Mouse (Mus musculus) heart, embryonic 11.5 days (tissue): ENCODE results near the gene Ms4a15. TPM values are rescaled to one million over a fixed set of nuclear protein-coding genes. Genes with fewer than 3 reads are reported as not detected.

ENCODE experiments used
- ATAC-seq: fragments of 200-750 bp; cut with Nextera tagmentation; replicated peaks from 2 replicates; pipeline ENCODE4 v1.8.0; 2017; ENCODE audit warnings: moderate library complexity; ENCODE audit not compliant: insufficient number of reproducible peaks, low FRiP score, low TSS enrichment
- H3K27ac ChIP-seq: fragments of 300-500 bp; sonication (generic); 2 replicates; pipeline ENCODE4 v1.5.1; 2014; ENCODE audit warnings: mild to moderate bottlenecking, low read depth, low read length
- H3K27me3 ChIP-seq: fragments of 300-500 bp; sonication (generic); 2 replicates; pipeline ENCODE4 v1.6.1; 2014; ENCODE audit warnings: mild to moderate bottlenecking, low read length, mixed read lengths; ENCODE audit not compliant: control insufficient read depth, insufficient read depth
- H3K36me3 ChIP-seq: fragments of 300-500 bp; sonication (generic); 2 replicates; pipeline ENCODE4 v1.6.1; 2014; ENCODE audit warnings: mild to moderate bottlenecking, low read length, moderate library complexity, mixed read lengths; ENCODE audit not compliant: control insufficient read depth, insufficient read depth
- H3K4me1 ChIP-seq: fragments of 300-500 bp; sonication (generic); 2 replicates; pipeline ENCODE4 v1.6.1; 2014; ENCODE audit warnings: low read length; ENCODE audit not compliant: control insufficient read depth, insufficient read depth
- H3K4me2 ChIP-seq: fragments of 300-500 bp; sonication (generic); 2 replicates; pipeline ENCODE4 v1.6.1; 2014; ENCODE audit warnings: mild to moderate bottlenecking, moderate library complexity
- H3K4me3 ChIP-seq: fragments of 300-500 bp; sonication (generic); 2 replicates; pipeline ENCODE4 v1.5.1; 2014; ENCODE audit warnings: low read depth, low read length
- H3K9ac ChIP-seq: fragments of 300-500 bp; sonication (generic); 2 replicates; pipeline ENCODE4 v1.6.1; 2014; ENCODE audit warnings: mild to moderate bottlenecking, low read depth, low read length, moderate library complexity
- H3K9me3 ChIP-seq: fragments of 300-500 bp; sonication (generic); replicated peaks from 2 replicates; pipeline ENCODE4 v1.6.1; 2016; ENCODE audit warnings: low read length; ENCODE audit not compliant: control insufficient read depth
- WGBS: fragments of 180-500 bp; shearing (Covaris S2); extraction: QIAGEN DNeasy Blood & Tissue Kit; methylation state at CpG from one replicate; pipeline ENCODE4 v1.1.7; 2014; ENCODE audit not compliant: insufficient replicate concordance; 5-methylcytosine and 5-hydroxymethylcytosine counted together
- polyA plus RNA-seq: library from polyadenylated mRNA; unstranded; fragments of >200 nt; fragmentation: Nextera tagmentation; extraction: Ambion mirVana; gene quantifications from 2 replicates; pipeline ENCODE4 v1.2.1, GENCODE M21; 2014

Gene Ms4a15
- polyA plus RNA-seq, 1 experiment from 2014 or later, result not detected

DNA sequence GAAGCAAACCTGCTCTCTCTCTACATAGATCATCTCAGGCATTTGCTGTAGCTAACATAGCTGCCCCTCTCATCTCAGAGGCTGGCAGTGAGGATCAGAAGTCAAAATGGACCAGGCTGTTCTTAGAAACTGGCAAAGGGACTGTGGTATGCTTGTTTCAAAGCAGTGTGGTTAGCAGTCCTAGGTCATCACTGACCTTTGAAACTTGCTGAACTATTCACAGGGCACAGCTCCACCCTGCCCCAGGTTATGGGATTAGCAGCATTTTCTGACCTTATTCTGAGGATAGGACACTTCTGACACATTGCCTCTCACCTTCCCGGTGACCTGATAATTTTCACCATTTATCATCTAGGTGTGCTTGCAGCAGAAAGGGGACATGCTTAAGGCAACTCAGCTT, 4.5 kb downstream of the Ms4a15 start:
- H3K4me1 ChIP-seq, result peaks cover 9% of the 10 kb centered on the region
- H3K27ac ChIP-seq, result no peak overlapping the region
- H3K4me2 ChIP-seq, result no peak overlapping the region
- H3K9ac ChIP-seq, result no peak overlapping the region
- H3K4me3 ChIP-seq, result no peak overlapping the region
- no peaks in the 10 kb centered on the region for H3K9me3 ChIP-seq
- no peak for ATAC-seq
- WGBS, result 74% methylated on average over 1 of the region's 1 CpGs
- no peaks in the 10 kb centered on the region for H3K36me3 ChIP-seq
- no peaks in the 10 kb centered on the region; the same call in 1 of the 2 replicates for H3K27me3 ChIP-seq

DNA sequence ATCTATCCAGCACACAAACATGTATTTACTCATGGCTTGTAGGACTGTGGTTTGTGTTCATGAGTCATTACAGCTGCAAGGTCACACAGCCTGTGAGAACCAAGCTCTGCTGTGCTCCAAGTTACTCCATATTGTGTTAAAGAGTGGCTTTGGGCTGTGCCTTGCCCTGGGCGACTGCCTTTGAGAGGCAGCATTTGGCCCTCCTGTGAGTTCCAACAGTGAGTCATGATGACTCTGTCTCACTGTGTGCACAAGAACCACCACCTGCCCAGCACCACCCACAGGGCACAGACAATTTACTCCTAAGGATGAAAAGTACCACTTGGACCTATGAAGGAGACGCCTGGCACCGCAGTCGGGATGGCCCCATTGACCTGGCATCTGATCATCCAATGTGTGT, 7.2 kb downstream of the Ms4a15 start:
- H3K9ac ChIP-seq, result no peak overlapping the region
- H3K4me3 ChIP-seq, result no peak overlapping the region
- H3K36me3 ChIP-seq, result no peaks in the 10 kb centered on the region
- no peaks in the 10 kb centered on the region for H3K9me3 ChIP-seq
- ATAC-seq, result no peak
- 76% methylated on average over 4 of the region's 4 CpGs for WGBS
- no peaks in the 10 kb centered on the region for H3K27me3 ChIP-seq
- H3K4me2 ChIP-seq, result no peak overlapping the region
- H3K27ac ChIP-seq, result no peak overlapping the region
- peaks cover 8% of the 10 kb centered on the region for H3K4me1 ChIP-seq

DNA sequence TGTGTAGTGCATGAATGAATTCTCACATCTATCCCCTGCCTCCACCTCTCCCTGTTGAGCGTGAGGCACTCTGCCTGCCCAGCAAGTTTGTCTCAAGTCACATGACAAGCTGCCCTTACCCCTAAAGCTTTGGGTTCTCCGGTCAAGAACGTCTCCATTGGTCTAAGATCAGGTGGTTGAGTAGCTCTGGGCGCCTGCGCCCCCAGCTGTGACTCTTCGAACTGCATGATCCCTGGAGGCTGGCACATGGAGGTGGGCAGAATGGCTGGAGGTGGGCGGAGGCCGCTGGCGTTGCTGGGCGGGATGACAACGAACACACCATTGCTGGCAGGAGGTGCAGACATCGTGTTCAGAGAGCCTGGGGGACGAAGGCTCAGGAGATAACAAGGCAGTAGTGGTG, 8.5 kb downstream of the Ms4a15 start:
- Histone ChIP-seq H3K4me2 (no peak overlapping the region), H3K4me3 (no peak overlapping the region), H3K36me3 (no peaks in the 10 kb centered on the region), H3K4me1 (0 out of 2 replicates have a peak, but pooled peaks cover 3% of the 10 kb centered on the region), H3K9ac (no peak overlapping the region), H3K9me3 (no peaks in the 10 kb centered on the region), H3K27me3 (no peaks in the 10 kb centered on the region), H3K27ac (no peak overlapping the region)
- 68% methylated on average over 13 of the region's 13 CpGs for WGBS
- ATAC-seq, result no peak

DNA sequence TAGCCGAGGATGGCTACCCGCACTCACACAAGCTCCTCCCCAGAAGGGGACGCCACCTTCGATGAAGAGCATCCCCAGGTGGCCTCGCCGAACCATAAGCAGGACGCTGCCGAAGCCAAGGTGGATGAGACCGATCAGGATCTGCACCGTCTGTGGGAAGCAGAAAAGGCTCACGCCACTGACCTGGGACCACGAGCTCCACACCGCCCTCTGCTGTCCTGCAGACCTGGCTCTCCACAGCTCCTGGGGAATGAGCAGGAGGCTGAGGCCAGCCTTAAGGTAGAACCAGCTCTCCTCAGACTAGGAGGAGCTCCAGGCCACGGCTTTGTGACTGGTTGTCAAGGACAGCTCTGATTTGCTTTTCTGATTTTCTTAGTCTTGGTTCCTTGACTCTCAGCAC, 9.9 kb downstream of the Ms4a15 start:
- Histone ChIP-seq H3K4me3 (no peak overlapping the region), H3K27me3 (no peaks in the 10 kb centered on the region), H3K4me1 (0 out of 2 replicates have a peak, but pooled peaks cover 3% of the 10 kb centered on the region), H3K36me3 (no peaks in the 10 kb centered on the region), H3K4me2 (peak overlapping the region; percentile 42), H3K9me3 (no peaks in the 10 kb centered on the region), H3K27ac (no peak overlapping the region), H3K9ac (no peak overlapping the region)
- ATAC-seq, result no peak
- WGBS, result 16% methylated on average over 14 of the region's 14 CpGs

DNA sequence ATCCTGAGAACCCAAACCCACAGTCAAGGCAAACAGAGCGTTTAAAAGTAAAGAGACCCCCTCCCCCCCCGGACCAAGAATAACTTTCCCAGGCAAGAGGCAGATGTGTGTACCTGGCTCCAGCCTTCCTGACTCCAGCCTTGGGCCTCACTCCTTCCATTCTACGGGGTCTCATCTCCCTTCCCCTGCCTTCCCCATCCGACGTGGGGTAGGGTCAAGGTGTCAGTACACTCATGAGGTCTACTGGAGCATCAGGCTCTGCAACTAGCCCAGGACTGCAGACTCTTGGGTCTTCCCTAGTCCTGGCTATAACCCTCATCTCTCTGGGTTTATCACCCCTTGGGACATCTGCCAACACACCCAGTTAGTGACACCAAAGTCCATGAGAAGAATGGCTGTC, 12.8 kb downstream of the Ms4a15 start:
- 80% methylated on average over 5 of the region's 5 CpGs for WGBS
- ATAC-seq, result no peak
- Histone ChIP-seq H3K36me3 (no peaks in the 10 kb centered on the region), H3K9ac (no peak overlapping the region), H3K27ac (no peak overlapping the region), H3K4me3 (no peak overlapping the region), H3K27me3 (no peaks in the 10 kb centered on the region), H3K4me2 (no peak overlapping the region), H3K9me3 (no peaks in the 10 kb centered on the region), H3K4me1 (0 out of 2 replicates have a peak, but pooled peaks cover 3% of the 10 kb centered on the region)

GRCm38 (mm10) chr19:10979184-10980168, 13.6 kb downstream of the Ms4a15 start:
- no peaks in the 10 kb centered on the region for H3K9me3 ChIP-seq
- 0 out of 2 replicates have a peak, but pooled peaks cover 3% of the 10 kb centered on the region for H3K4me1 ChIP-seq
- peak overlapping the region; percentile 20 for H3K4me2 ChIP-seq
- no peak; the same call in 1 of the 2 replicates for ATAC-seq
- H3K27me3 ChIP-seq, result no peaks in the 10 kb centered on the region
- no peak overlapping the region for H3K4me3 ChIP-seq
- H3K9ac ChIP-seq, result no peak overlapping the region
- H3K36me3 ChIP-seq, result no peaks in the 10 kb centered on the region
- 13% methylated on average over 18 of the region's 18 CpGs for WGBS
- H3K27ac ChIP-seq, result no peak overlapping the region

DNA sequence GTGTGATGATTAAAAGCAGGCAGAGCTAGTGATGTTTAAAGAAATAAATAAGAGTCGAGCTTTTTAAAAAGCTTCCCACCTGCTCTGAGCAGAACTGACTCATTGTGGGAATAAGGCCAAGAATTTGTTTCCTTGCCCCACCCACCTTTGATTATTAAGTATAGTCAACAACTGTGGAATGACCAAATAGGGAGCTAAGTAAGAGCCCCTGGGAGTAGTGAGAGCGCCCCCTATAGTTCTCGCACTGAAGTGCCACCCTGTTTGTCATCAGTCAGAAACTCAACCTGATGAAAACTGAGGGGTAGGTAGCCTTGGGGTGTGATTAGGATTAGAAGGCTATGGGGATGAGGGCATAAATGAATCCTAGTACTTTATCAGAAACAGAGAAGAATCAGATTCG, 16.7 kb downstream of the Ms4a15 start:
- no peak for ATAC-seq
- Histone ChIP-seq H3K4me1 (peaks cover 6% of the 10 kb centered on the region; the same call in 1 of the 2 replicates), H3K4me3 (no peak overlapping the region), H3K9me3 (peaks cover 5% of the 10 kb centered on the region; the same call in 1 of the 2 replicates), H3K9ac (no peak overlapping the region), H3K36me3 (no peaks in the 10 kb centered on the region), H3K27ac (no peak overlapping the region), H3K27me3 (no peaks in the 10 kb centered on the region), H3K4me2 (no peak overlapping the region)
- 39% methylated on average over 4 of the region's 4 CpGs for WGBS

GRCm38 (mm10) chr19:10975187-10975586, 17.9 kb downstream of the Ms4a15 start:
- Histone ChIP-seq H3K4me2 (no peak overlapping the region), H3K4me3 (no peak overlapping the region), H3K4me1 (peaks cover 6% of the 10 kb centered on the region; the same call in 1 of the 2 replicates), H3K9ac (no peak overlapping the region), H3K9me3 (peaks cover 5% of the 10 kb centered on the region; the same call in 1 of the 2 replicates), H3K27ac (no peak overlapping the region), H3K27me3 (no peaks in the 10 kb centered on the region), H3K36me3 (no peaks in the 10 kb centered on the region)
- no peak for ATAC-seq
- 82% methylated on average over 2 of the region's 2 CpGs for WGBS
